Mouse (Mus musculus) small intestine, adult 2 months (tissue): ENCODE measurements at regions not wholly inside any gene's neighbourhood (a gene's known extent, or its start where the extent isn't known, plus 50 kb on each side); places are given as distances from the start of the nearest gene placed in this dataset.

Source experiments
- H3K27ac ChIP-seq: fragments of 200-500 bp; 2 replicates; pipeline ENCODE4 v1.5.1; 2012; ENCODE audit warnings: low read depth, low read length, control low read depth, inconsistent platforms; ENCODE audit not compliant: insufficient read depth
- H3K27me3 ChIP-seq: fragments of 200-500 bp; 2 replicates; pipeline ENCODE4 v1.6.1; 2012; ENCODE audit warnings: mild to moderate bottlenecking, moderate library complexity, low read length, inconsistent platforms; ENCODE audit not compliant: control insufficient read depth, insufficient read depth
- H3K36me3 ChIP-seq: fragments of 200-500 bp; 2 replicates; pipeline ENCODE4 v1.6.1; 2012; ENCODE audit warnings: mild to moderate bottlenecking, low read length, control low read depth, inconsistent platforms; ENCODE audit not compliant: control insufficient read depth, insufficient read depth
- H3K4me1 ChIP-seq: fragments of 200-500 bp; 2 replicates; pipeline ENCODE4 v1.6.1; 2012; ENCODE audit warnings: low read length, inconsistent platforms, mixed read lengths; ENCODE audit not compliant: control insufficient read depth, insufficient read depth, insufficient read length
- H3K4me3 ChIP-seq: fragments of 200-500 bp; 2 replicates; pipeline ENCODE4 v1.5.1; 2012; ENCODE audit warnings: low read depth, mild to moderate bottlenecking, control low read depth, inconsistent platforms, low read length, moderate library complexity
- CTCF ChIP-seq: fragments of 200-500 bp; IDR thresholded peaks from 2 replicates; pipeline ENCODE4 v1.5.1; 2012; ENCODE audit warnings: low read depth, mild to moderate bottlenecking, control low read depth, inconsistent platforms, low read length, moderate library complexity, mixed read lengths; ENCODE audit not compliant: insufficient replicate concordance, insufficient read length; ENCODE audit errors: extremely low read depth
- POLR2A ChIP-seq: fragments of 200-500 bp; IDR thresholded peaks from 2 replicates; pipeline ENCODE4 v1.6.1; 2012; ENCODE audit warnings: low read depth, mild to moderate bottlenecking, control low read depth, inconsistent platforms, low read length, moderate library complexity
- WGBS: fragments of 180-500 bp; shearing (Covaris S2); methylation state at CpG from one replicate; pipeline ENCODE4 v1.1.7; 2018; 5-methylcytosine and 5-hydroxymethylcytosine counted together

DNA sequence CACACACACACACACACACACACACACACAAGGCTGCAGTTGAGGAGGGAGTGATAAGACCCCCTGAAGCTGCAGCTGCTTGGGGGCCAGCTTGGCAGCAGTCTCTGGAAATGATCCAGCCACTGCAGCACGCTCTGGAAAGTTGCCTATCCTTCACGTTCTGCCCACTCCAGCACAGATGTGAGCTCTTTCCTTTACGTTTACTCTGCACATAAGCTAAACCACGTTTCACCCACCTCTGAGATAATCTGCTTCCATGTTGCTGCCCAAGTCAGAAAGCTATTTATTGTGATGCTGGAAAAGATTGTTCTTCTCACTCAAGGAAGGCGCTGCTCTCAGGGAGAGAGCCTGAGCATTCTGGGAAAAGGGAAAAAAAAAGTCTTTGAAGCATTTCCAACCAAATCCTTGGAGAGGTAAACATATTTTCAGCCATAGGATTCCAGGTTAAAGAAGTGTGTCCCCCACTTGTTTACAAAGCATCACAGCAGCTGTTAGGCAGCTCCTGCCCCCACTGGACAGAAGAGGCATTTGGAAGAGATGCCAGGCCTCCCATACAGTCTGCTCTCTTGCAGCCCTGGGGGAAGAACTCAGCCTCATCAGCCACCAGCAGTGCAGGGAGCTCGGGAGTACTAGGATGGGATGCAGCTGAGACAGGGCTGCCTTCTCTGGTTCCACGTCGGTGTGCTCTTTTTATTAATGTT lies 335.2 kb upstream of the Fam92a start:
- TF ChIP-seq POLR2A (no peak), CTCF (no peak)
- H3K4me1 ChIP-seq = no peaks in the 10 kb centered on the region
- H3K27me3 ChIP-seq = no peaks in the 10 kb centered on the region
- H3K27ac ChIP-seq = no peak overlapping the region
- WGBS = 45% methylated on average over 8 of the region's 8 CpGs
- no peaks in the 10 kb centered on the region for H3K36me3 ChIP-seq
- H3K4me3 ChIP-seq = no peak overlapping the region

DNA sequence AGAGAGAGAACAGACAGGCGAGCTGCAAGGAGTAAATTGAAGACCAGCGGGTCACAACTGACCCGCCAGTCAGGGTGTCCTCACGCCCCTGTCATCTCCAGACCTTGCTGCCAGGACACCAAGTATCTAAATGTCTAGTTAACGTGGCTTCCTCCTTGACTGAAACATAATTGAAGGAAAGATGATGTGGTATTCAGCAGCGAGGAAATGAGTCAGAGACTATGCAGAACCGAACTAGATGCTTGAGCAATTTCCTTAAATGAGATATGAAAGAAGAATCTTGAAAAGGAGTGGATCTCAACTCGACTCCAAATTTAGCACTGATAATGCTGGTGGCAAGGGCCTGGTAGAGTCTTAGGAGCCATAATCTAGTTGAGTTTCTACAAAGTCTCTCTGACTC lies 329.3 kb upstream of the Fam92a start:
- Histone ChIP-seq H3K4me3 (no peak overlapping the region), H3K27me3 (no peaks in the 10 kb centered on the region), H3K36me3 (no peaks in the 10 kb centered on the region), H3K27ac (no peak overlapping the region), H3K4me1 (no peaks in the 10 kb centered on the region)
- WGBS = 82% methylated on average over 8 of the region's 8 CpGs
- no peak for TF ChIP-seq CTCF
- no peak for TF ChIP-seq POLR2A

DNA sequence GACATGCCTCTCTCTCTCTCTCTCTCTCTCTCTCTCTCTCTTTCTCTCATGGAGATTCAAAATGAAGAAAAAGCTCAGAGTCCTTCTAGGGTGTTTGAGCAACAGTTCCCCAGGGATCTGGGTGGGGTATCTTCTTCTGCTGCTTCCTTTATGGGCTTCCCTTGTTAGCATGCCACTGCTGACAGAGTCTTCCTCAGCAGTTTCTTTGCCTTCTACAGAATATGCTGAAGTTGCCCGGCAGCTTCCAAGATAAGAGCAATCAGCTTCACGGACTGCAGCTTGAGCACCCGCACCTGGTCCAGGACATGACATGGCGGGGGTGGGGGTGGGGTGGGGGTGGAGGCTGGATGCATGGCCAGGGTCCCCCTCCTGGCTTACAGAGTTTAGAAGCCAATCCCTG lies 326.6 kb upstream of the Fam92a start:
- no peaks in the 10 kb centered on the region for H3K36me3 ChIP-seq
- no peak for TF ChIP-seq POLR2A
- TF ChIP-seq CTCF = no peak
- no peaks in the 10 kb centered on the region for H3K27me3 ChIP-seq
- H3K4me1 ChIP-seq = no peaks in the 10 kb centered on the region
- no peak overlapping the region for H3K4me3 ChIP-seq
- WGBS = 29% methylated on average over 4 of the region's 4 CpGs
- no peak overlapping the region for H3K27ac ChIP-seq

DNA sequence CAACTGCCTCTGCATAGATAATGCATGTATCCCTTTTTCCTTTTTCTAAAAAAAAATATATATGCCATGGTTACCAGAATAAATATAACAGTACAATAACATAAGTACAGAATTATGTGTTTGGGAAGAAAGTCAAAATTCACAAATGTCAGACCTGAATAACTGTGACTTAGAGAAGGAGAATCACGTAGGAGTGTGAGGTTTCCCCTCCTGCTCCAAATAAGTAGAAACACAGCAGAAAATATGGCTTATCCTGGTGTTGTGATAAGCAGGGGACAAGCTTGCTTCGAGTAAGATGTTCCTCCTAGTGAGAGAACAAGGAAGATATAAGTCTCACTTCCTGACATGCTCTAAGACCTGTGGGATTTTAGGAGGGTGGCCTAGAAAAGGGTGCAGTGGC lies 320.7 kb upstream of the Fam92a start:
- Histone ChIP-seq H3K4me3 (no peak overlapping the region), H3K4me1 (no peaks in the 10 kb centered on the region), H3K27ac (no peak overlapping the region), H3K36me3 (no peaks in the 10 kb centered on the region), H3K27me3 (no peaks in the 10 kb centered on the region)
- 70% methylated on average over 2 of the region's 2 CpGs for WGBS
- no peak for TF ChIP-seq POLR2A
- TF ChIP-seq CTCF = no peak

DNA sequence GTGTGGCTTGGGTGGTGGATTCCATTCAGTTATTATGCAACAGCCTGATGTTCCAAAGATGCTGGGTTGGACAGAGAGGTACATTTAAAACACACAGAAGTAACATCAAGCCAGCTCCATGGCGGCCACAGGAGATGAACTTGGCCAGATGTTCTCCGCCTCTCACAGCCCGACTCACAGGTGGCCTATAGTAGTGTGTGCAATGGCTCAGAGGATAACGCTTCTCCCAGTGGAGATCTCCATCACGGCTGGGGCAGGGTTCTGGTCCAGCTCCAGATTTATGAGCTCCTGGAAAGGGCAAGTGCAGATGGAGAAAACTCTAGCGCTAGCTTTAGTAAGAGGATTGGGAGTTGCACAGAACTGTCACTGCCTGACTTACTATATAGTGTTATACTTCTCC lies 319.5 kb upstream of the Fam92a start:
- TF ChIP-seq CTCF (no peak), POLR2A (no peak)
- WGBS = 77% methylated on average over 6 of the region's 6 CpGs
- no peaks in the 10 kb centered on the region for H3K27me3 ChIP-seq
- no peak overlapping the region for H3K27ac ChIP-seq
- no peak overlapping the region for H3K4me3 ChIP-seq
- no peaks in the 10 kb centered on the region for H3K4me1 ChIP-seq
- H3K36me3 ChIP-seq = no peaks in the 10 kb centered on the region

DNA sequence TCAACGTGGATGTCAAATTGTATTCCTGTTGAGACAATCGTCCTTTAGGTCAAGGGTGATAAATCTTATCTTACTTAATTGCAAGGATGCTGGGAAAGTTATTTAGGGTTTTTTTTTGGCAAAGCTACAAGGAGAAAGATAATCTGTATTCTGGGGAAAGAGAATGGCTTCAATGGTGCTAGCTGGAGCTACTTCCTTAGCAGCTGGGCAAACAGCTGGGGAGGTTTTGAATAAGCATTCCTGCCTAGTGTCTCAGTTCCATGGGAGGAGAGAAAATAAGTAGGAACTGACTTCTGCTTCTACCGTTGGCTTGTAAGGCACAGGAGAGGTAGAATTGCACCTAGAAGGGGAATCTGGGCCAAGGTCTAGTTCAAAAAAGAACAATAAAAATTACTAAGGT lies 318.3 kb upstream of the Fam92a start:
- Histone ChIP-seq H3K27ac (no peak overlapping the region), H3K27me3 (no peaks in the 10 kb centered on the region), H3K36me3 (no peaks in the 10 kb centered on the region), H3K4me3 (no peak overlapping the region), H3K4me1 (no peaks in the 10 kb centered on the region)
- TF ChIP-seq POLR2A (no peak), CTCF (no peak)
- 44% methylated on average over 3 of the region's 3 CpGs for WGBS

DNA sequence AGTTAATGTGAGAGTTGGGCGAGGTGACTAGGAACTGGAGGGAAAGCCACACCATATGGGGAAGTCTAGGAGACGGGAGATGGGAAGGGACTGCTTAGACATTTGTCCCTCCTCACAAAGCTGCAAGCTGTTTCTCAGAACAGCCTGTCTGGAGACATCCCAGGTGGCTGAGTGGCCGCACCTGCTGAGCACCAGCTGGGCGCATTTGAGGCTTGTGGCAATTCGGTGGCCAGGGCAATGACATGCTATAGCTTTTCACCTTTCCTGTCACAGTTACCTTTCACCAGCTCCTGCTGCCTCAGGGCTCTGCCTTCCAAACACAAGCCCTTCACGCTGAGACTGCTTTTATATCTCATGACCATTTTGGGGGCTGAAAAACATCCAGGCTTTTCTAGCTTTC lies 317.5 kb upstream of the Fam92a start:
- no peak overlapping the region for H3K4me3 ChIP-seq
- WGBS = 70% methylated on average over 6 of the region's 6 CpGs
- no peak overlapping the region for H3K27ac ChIP-seq
- TF ChIP-seq POLR2A (no peak), CTCF (no peak)
- no peaks in the 10 kb centered on the region for H3K27me3 ChIP-seq
- H3K4me1 ChIP-seq = no peaks in the 10 kb centered on the region
- H3K36me3 ChIP-seq = no peaks in the 10 kb centered on the region

DNA sequence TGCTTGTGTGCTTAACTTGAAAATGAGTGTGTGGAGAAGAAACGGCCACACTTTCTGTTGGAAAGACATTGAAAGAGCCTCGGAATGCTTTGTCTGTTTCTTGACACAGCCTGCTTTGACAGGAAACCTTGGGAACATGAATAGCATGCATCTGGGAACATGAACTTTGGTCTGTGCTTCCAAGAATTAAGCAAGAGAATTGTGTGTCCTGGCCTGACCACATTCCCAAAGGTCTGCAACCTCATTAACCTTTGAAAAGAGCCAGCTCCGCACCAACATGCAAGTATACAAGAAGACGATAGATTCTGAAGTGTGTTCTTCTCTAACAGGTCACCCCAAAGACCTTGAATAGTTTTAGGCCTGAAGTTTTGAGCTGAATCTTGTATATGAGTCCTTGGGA lies 309.7 kb upstream of the Fam92a start:
- Histone ChIP-seq H3K27ac (no peak overlapping the region), H3K27me3 (no peaks in the 10 kb centered on the region), H3K4me1 (no peaks in the 10 kb centered on the region), H3K36me3 (no peaks in the 10 kb centered on the region), H3K4me3 (no peak overlapping the region)
- 72% methylated on average over 4 of the region's 4 CpGs for WGBS
- TF ChIP-seq CTCF = no peak
- TF ChIP-seq POLR2A = no peak
